Mouse (Mus musculus): Measurements from ENCODE around the gene Sox6.

GRCm38 (mm10) chr7:115750275-115750825 lies 288.2 kb downstream of the Sox6 start:
- TF ChIP-seq CTCF (conservative IDR thresholded peaks at IDR 0.05 in 1 of 2, IDR thresholded peaks at IDR 0.05 in 1 of 2; ENCODE audit: low read depth in 2 of 2, low read length in 2 of 2) (no peak), POLR2A (IDR thresholded peaks at IDR 0.05; ENCODE audit: low read depth, low read length) (no peak), ZC3H11A (IDR thresholded peaks at IDR 0.05; ENCODE audit: low read depth, low read length) (no peak)
